ENCODE assay signal across 8 mouse cellular contexts in genomic region chr11:60210305-60210724, GRCm38 (mm10). TPM values are rescaled to one million over a fixed set of nuclear protein-coding genes. Genes with fewer than 3 reads are reported as not detected.
DNase-seq lines count a peak whose midpoint lies in the region; ATAC-seq and TF ChIP-seq lines count a peak whose summit lies in the region.

No protein-coding gene starts in this region.

- no peak for TF ChIP-seq CTCF in CH12.LX (conservative IDR thresholded peaks at IDR 0.05 in 1 of 2, IDR thresholded peaks at IDR 0.05 in 1 of 2; ENCODE audit: low read depth in 2 of 2, low read length in 2 of 2)
- no peak for TF ChIP-seq CTCF in stomach, postnatal 0 days (IDR thresholded peaks at IDR 0.05; ENCODE audit: low read depth)

- TF ChIP-seq POLR2A in CH12.LX (IDR thresholded peaks at IDR 0.05; ENCODE audit: low read depth, low read length): peak; percentile 91

- in situ Hi-C loops in CH12.LX (cut with MboI; ENCODE audit: low pct_ligation_motif_present, low pct_unique_long_range_greater_than_20kb, low sequenced_read_pairs): no loop called here

- ATAC-seq in forebrain, embryonic 13.5 days: peak; percentile 90
- ATAC-seq in liver, embryonic 16.5 days (ENCODE audit: low read depth): peak; percentile 91
- ATAC-seq in neural tube, embryonic 12.5 days (ENCODE audit: low FRiP score, low read depth): peak; percentile 81
- peak; percentile 91 for ATAC-seq in stomach, postnatal 0 days (ENCODE audit: low FRiP score, low TSS enrichment)

- dilution Hi-C loops in CH12.LX (cut with MboI; ENCODE audit: extremely low pct_ligation_motif_present, extremely low pct_unique_long_range_greater_than_20kb, low sequenced_read_pairs): no loop called here

- no peak for TF ChIP-seq EP300 in CH12.LX (IDR thresholded peaks at IDR 0.05; ENCODE audit: low read length)
- TF ChIP-seq EP300 in stomach, postnatal 0 days (optimal IDR thresholded peaks at IDR 0.05): peak; percentile 57

- H3K36me3 ChIP-seq in CH12.LX (replicated peaks in 1 of 2; ENCODE audit: control insufficient read depth in 1 of 2, insufficient read depth in 1 of 2, low read length in 1 of 2): peaks cover 23 to 65% of the 10 kb centered on the region in 2 experiments
- peaks cover 21% of the 10 kb centered on the region for H3K36me3 ChIP-seq in forebrain, embryonic 13.5 days (ENCODE audit: poor library complexity, severe bottlenecking)
- H3K36me3 ChIP-seq in liver, embryonic 16.5 days (ENCODE audit: control insufficient read depth, insufficient read depth): peaks cover 16% of the 10 kb centered on the region
- H3K36me3 ChIP-seq in neural tube, embryonic 12.5 days: peaks cover 18% of the 10 kb centered on the region
- H3K36me3 ChIP-seq in stomach, postnatal 0 days (ENCODE audit: control insufficient read depth, insufficient read depth, low read length): peaks cover 13% of the 10 kb centered on the region; the same call in 1 of the 2 replicates

- peak overlapping the region; percentile 57 for H3K27ac ChIP-seq in CH12.LX (ENCODE audit: insufficient read depth, low read depth)
- H3K27ac ChIP-seq in forebrain, embryonic 13.5 days: peak overlapping the region; percentile 94
- peak overlapping the region; percentile 83 for H3K27ac ChIP-seq in liver, embryonic 16.5 days (ENCODE audit: low read length)
- H3K27ac ChIP-seq in neural tube, embryonic 12.5 days: peak overlapping the region; percentile 43; the same call in 1 of the 2 replicates
- H3K27ac ChIP-seq in stomach, postnatal 0 days (replicated peaks): peak overlapping the region; percentile 78

- intact Hi-C loops in heart, postnatal 10 days (cut with DNase I): no loop called here

- H3K4me2 ChIP-seq in CH12.LX (ENCODE audit: insufficient read depth, low read depth, poor library complexity, severe bottlenecking): peak overlapping the region; percentile 89
- peak overlapping the region; percentile 68 for H3K4me2 ChIP-seq in forebrain, embryonic 13.5 days
- peak overlapping the region; percentile 78 for H3K4me2 ChIP-seq in liver, embryonic 16.5 days (ENCODE audit: low read depth, low read length)
- peak overlapping the region; percentile 71 for H3K4me2 ChIP-seq in neural tube, embryonic 12.5 days (replicated peaks)
- H3K4me2 ChIP-seq in stomach, postnatal 0 days (replicated peaks; ENCODE audit: low read depth): peak overlapping the region; percentile 81

- TF ChIP-seq RAD21 in CH12.LX (IDR thresholded peaks at IDR 0.05; ENCODE audit: low read depth, low read length): no peak

- H3K4me1 ChIP-seq in CH12.LX (ENCODE audit: control insufficient read depth in 1 of 2, insufficient read depth in 2 of 2): peaks cover 28 to 68% of the 10 kb centered on the region in 2 experiments
- peaks cover 72% of the 10 kb centered on the region for H3K4me1 ChIP-seq in forebrain, embryonic 13.5 days
- H3K4me1 ChIP-seq in liver, embryonic 16.5 days (ENCODE audit: control insufficient read depth, low read depth, low read length): peaks cover 71% of the 10 kb centered on the region
- H3K4me1 ChIP-seq in neural tube, embryonic 12.5 days: peaks cover 70% of the 10 kb centered on the region
- H3K4me1 ChIP-seq in stomach, postnatal 0 days (replicated peaks; ENCODE audit: control insufficient read depth, insufficient read depth): peaks cover 22% of the 10 kb centered on the region

- 1% methylated on average over 47 of the region's 47 CpGs for WGBS in forebrain, embryonic 13.5 days
- under 1% methylated on average over 47 of the region's 47 CpGs for WGBS in liver, embryonic 16.5 days (ENCODE audit: insufficient replicate concordance)
- under 1% methylated on average over 47 of the region's 47 CpGs for WGBS in neural tube, embryonic 12.5 days
- WGBS in stomach, postnatal 0 days: 0% methylated on average over 47 of the region's 47 CpGs

- no peaks in the 10 kb centered on the region for H3K9me3 ChIP-seq in CH12.LX (replicated peaks; ENCODE audit: low read length)
- H3K9me3 ChIP-seq in forebrain, embryonic 13.5 days (replicated peaks): no peaks in the 10 kb centered on the region
- H3K9me3 ChIP-seq in liver, embryonic 16.5 days (replicated peaks; ENCODE audit: control insufficient read depth, low read length): no peaks in the 10 kb centered on the region
- no peaks in the 10 kb centered on the region for H3K9me3 ChIP-seq in neural tube, embryonic 12.5 days
- H3K9me3 ChIP-seq in stomach, postnatal 0 days (ENCODE audit: control insufficient read depth, low read length): no peaks in the 10 kb centered on the region

- peaks cover 45% of the 10 kb centered on the region for H3K79me2 ChIP-seq in CH12.LX (replicated peaks; ENCODE audit: control insufficient read depth, extremely low read depth, insufficient read depth, poor library complexity, severe bottlenecking)

- peak overlapping the region; percentile 87 for H3K9ac ChIP-seq in CH12.LX (ENCODE audit: insufficient read depth, low read depth)
- H3K9ac ChIP-seq in forebrain, embryonic 13.5 days: peak overlapping the region; percentile 69
- H3K9ac ChIP-seq in liver, embryonic 16.5 days (ENCODE audit: low read depth, low read length): peak overlapping the region; percentile 63
- H3K9ac ChIP-seq in neural tube, embryonic 12.5 days: peak overlapping the region; percentile 56
- H3K9ac ChIP-seq in stomach, postnatal 0 days (ENCODE audit: low read length): peak overlapping the region; percentile 59

- H3K27me3 ChIP-seq in CH12.LX (replicated peaks): no peaks in the 10 kb centered on the region
- no peaks in the 10 kb centered on the region for H3K27me3 ChIP-seq in forebrain, embryonic 13.5 days
- no peaks in the 10 kb centered on the region for H3K27me3 ChIP-seq in liver, embryonic 16.5 days (ENCODE audit: control insufficient read depth, insufficient read depth, low read depth, low read length)
- no peaks in the 10 kb centered on the region for H3K27me3 ChIP-seq in neural tube, embryonic 12.5 days (replicated peaks)
- H3K27me3 ChIP-seq in stomach, postnatal 0 days (ENCODE audit: control insufficient read depth, insufficient read depth, low read length): no peaks in the 10 kb centered on the region

- DNase-seq in CH12.LX (ENCODE audit: extremely low read depth): peak; percentile 98
- DNase-seq in c-Kit-positive CD71-positive TER-119-negative erythroid progenitor cells, embryonic 14.5 days (ENCODE audit: low read depth): peak; percentile 93
- DNase-seq in heart, postnatal 10 days: peak; percentile 95
- DNase-seq in kidney, postnatal 4 days: peak; percentile 96 to 98
- DNase-seq in stomach, postnatal 0 days (ENCODE audit: low spot score): peak; percentile 99

- peak overlapping the region; percentile 56 to 80 (median 62) for H3K4me3 ChIP-seq in CH12.LX (replicated peaks in 1 of 3; ENCODE audit: low read depth in 2 of 3, low read length in 2 of 3, poor library complexity in 1 of 3)
- H3K4me3 ChIP-seq in forebrain, embryonic 13.5 days: peak overlapping the region; percentile 44
- peak overlapping the region; percentile 60 for H3K4me3 ChIP-seq in liver, embryonic 16.5 days (ENCODE audit: low read depth, low read length)
- peak overlapping the region; percentile 41 for H3K4me3 ChIP-seq in neural tube, embryonic 12.5 days
- H3K4me3 ChIP-seq in stomach, postnatal 0 days (ENCODE audit: low read depth, low read length): peak overlapping the region; percentile 45

TF ChIP-seq in CH12.LX, 34 proteins besides CTCF, POLR2A, EP300 and RAD21 (continues in another document):
- TF ChIP-seq E2F4 (IDR thresholded peaks at IDR 0.05; ENCODE audit: insufficient replicate concordance, low read depth, low read length) (peak; percentile 76; the same call in 1 of the 2 replicates), MAX (IDR thresholded peaks at IDR 0.05; ENCODE audit: low read length) (peak; percentile 84), POLR2AphosphoS2 (IDR thresholded peaks at IDR 0.05; ENCODE audit: low read depth, low read length) (no peak), SIN3A (IDR thresholded peaks at IDR 0.05; ENCODE audit: low read length) (peak; percentile 82), ZMIZ1 (IDR thresholded peaks at IDR 0.05; ENCODE audit: low read depth, low read length) (peak; percentile 67), SMC3 (IDR thresholded peaks at IDR 0.05; ENCODE audit: low read depth, low read length) (no peak), CHD1 (IDR thresholded peaks at IDR 0.05; ENCODE audit: low read depth, low read length) (no peak), ELF1 (IDR thresholded peaks at IDR 0.05; ENCODE audit: low read depth, low read length) (peak; percentile 76), CHD2 (IDR thresholded peaks at IDR 0.05; ENCODE audit: low read length) (peak; percentile 94), TBP (conservative IDR thresholded peaks at IDR 0.05; ENCODE audit: low read depth, low read length) (0 out of 2 replicates have a peak, but pooled peaks have one; percentile 77), USF2 (conservative IDR thresholded peaks at IDR 0.05; ENCODE audit: low read depth, low read length) (no peak), MYC (IDR thresholded peaks at IDR 0.05; ENCODE audit: low read depth, low read length) (peak; percentile 14; the same call in 1 of the 2 replicates), TCF12 (IDR thresholded peaks at IDR 0.05; ENCODE audit: low read depth, low read length) (peak; percentile 86), JUND (conservative IDR thresholded peaks at IDR 0.05; ENCODE audit: low read depth, low read length) (no peak), GABPA (IDR thresholded peaks at IDR 0.05; ENCODE audit: insufficient replicate concordance, low read depth, low read length) (no peak), MAFK (IDR thresholded peaks at IDR 0.05; ENCODE audit: insufficient replicate concordance, low read length) (no peak), MEF2A (IDR thresholded peaks at IDR 0.05; ENCODE audit: borderline replicate concordance, low read depth, low read length) (0 out of 2 replicates have a peak, but pooled peaks have one; percentile 7), IRF4 (IDR thresholded peaks at IDR 0.05; ENCODE audit: low read depth, low read length) (no peak), MXI1 (IDR thresholded peaks at IDR 0.05; ENCODE audit: low read depth, low read length) (peak; percentile 94), NELFE (IDR thresholded peaks at IDR 0.05; ENCODE audit: low read depth, low read length) (peak; percentile 65), KAT2A (IDR thresholded peaks at IDR 0.05; ENCODE audit: insufficient replicate concordance, low read length) (0 out of 2 replicates have a peak, but pooled peaks have one; percentile 63)

RNA-seq across cellular contexts. Expression of gene Srebf1, which starts 12.1 kb away (rescaled TPM):
- 126 and 129 TPM in 2 replicates for total RNA-seq in CH12.LX (2012; rRNA removed)
- 68.7 and 69.8 TPM in 2 replicates for total RNA-seq in CH12.LX (2014; rRNA removed)
- 120 and 142 TPM in 2 replicates for polyA plus RNA-seq in CH12.LX (2012; ENCODE audit: insufficient read length, low read depth)
- polyA plus RNA-seq in forebrain, embryonic 13.5 days (2015; fragmentation: Nextera tagmentation; extraction: Ambion mirVana): 52.1 and 56.7 TPM in 2 replicates
- 10 to 100 TPM; 40.2 to 42.6 TPM for total RNA-seq in heart, postnatal 10 days (2021)
- polyA plus RNA-seq in liver, embryonic 16.5 days (2015; fragmentation: Nextera tagmentation; extraction: Ambion mirVana): 42.7 and 51.7 TPM in 2 replicates
- 50.0 and 50.9 TPM in 2 replicates for polyA plus RNA-seq in neural tube, embryonic 12.5 days (2016; fragmentation: Nextera tagmentation; extraction: Ambion mirVana)
- polyA plus RNA-seq in stomach, postnatal 0 days (2015; fragmentation: Nextera tagmentation; extraction: Ambion mirVana): 44.7 and 47.9 TPM in 2 replicates

Comparison
In these comparisons a context has a peak if more than half of its experiments do, and no peak if none do; other contexts are left out.
1. Peak in every context shown above with its lines: DNase-seq, ATAC-seq, H3K4me3 ChIP-seq and H3K27ac ChIP-seq.
2. H3K27ac ChIP-seq: peak in every context shown above with its lines; median percentile 94 in forebrain, embryonic 13.5 days; 83 in liver, embryonic 16.5 days; 78 in stomach, postnatal 0 days; 57 in CH12.LX; 43 in neural tube, embryonic 12.5 days.